Comparison of ENCODE assay signal across 20 mouse cellular contexts in the genomic region with DNA sequence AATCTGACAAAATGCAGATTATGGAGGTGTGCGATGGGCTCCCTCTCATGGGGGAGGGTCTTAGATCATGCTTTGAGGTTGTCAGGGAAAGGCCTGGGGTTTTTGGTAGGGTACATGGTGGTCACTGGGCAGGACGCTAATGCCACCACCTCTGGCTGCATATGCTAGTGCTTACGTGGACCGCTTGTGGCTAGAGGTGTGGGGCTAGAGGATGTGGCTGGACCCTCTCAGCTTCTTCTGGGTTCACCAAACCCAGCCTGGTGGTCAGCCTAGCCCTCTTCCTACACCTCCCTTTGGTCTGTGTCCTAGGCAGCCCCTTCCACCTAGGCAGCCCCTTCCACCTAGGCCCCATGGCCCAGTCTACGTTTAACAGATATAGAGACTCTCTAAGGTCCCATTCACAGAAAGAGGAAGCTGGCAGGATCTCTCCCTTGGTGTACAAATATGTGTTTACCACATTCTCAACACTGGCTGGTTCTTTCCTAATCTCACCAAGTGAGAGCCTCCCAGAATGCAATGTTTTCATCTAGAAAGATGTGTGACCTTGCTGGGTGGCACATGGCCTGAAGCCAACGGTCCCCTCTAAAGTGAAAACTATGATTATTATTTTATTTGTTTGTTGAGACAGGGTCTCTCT. TPM values are rescaled to one million over a fixed set of nuclear protein-coding genes. Genes with fewer than 3 reads are reported as not detected.
DNase-seq lines count a peak whose midpoint lies in the region; ATAC-seq and TF ChIP-seq lines count a peak whose summit lies in the region.
"Had no signal": no experiment of that assay in that cellular context is flagged by ENCODE, and none has a peak within 500 bp of the region (broad histone marks: within the 10 kb centered on the region; RNA-seq: fewer than 3 reads in every experiment).

No protein-coding gene starts in this region.

- no peaks in the 10 kb centered on the region for H3K9me3 ChIP-seq in liver, embryonic 12.5 days (replicated peaks)
- H3K9me3 ChIP-seq in liver, embryonic 11.5 days (ENCODE audit: control insufficient read depth, low read length), result no peaks in the 10 kb centered on the region
- no peaks in the 10 kb centered on the region for H3K9me3 ChIP-seq in MEL (replicated peaks; ENCODE audit: insufficient read depth, low read length)
- H3K9me3 ChIP-seq in liver, embryonic 13.5 days (replicated peaks), result no peaks in the 10 kb centered on the region
- H3K9me3 ChIP-seq in forebrain, embryonic 13.5 days (replicated peaks), result no peaks in the 10 kb centered on the region
- H3K9me3 ChIP-seq in midbrain, embryonic 11.5 days (ENCODE audit: control insufficient read depth, low read length), result no peaks in the 10 kb centered on the region
- H3K9me3 ChIP-seq: limb, embryonic 12.5 days; midbrain, embryonic 13.5 days had no signal

- no peak for TF ChIP-seq RAD21 in MEL (IDR thresholded peaks at IDR 0.05; ENCODE audit: low read depth, low read length)

- no peak overlapping the region for H3K9ac ChIP-seq in liver, embryonic 12.5 days
- H3K9ac ChIP-seq in liver, embryonic 11.5 days (ENCODE audit: low read depth, low read length), result no peak overlapping the region
- H3K9ac ChIP-seq in MEL (ENCODE audit: control insufficient read depth, low read depth, low read length, poor library complexity, severe bottlenecking), result no peak overlapping the region; the same call in 1 of the 2 replicates
- no peak overlapping the region for H3K9ac ChIP-seq in liver, embryonic 13.5 days
- no peak overlapping the region for H3K9ac ChIP-seq in forebrain, embryonic 13.5 days
- H3K9ac ChIP-seq in midbrain, embryonic 11.5 days (ENCODE audit: low read length), result no peak overlapping the region
- H3K9ac ChIP-seq: limb, embryonic 12.5 days; midbrain, embryonic 13.5 days had no signal

- no peaks in the 10 kb centered on the region for H3K79me2 ChIP-seq in MEL (ENCODE audit: control insufficient read depth, insufficient read depth, low read length, poor library complexity)

- ATAC-seq in liver, embryonic 12.5 days, result no peak
- ATAC-seq in liver, embryonic 11.5 days (replicated peaks; ENCODE audit: low FRiP score), result no peak
- no peak for ATAC-seq in liver, embryonic 13.5 days (ENCODE audit: low read depth)
- ATAC-seq in neutrophil, adult 5-6 weeks (ENCODE audit: extremely low read depth, insufficient number of reproducible peaks, low FRiP score, poor library complexity, severe bottlenecking), result peak; percentile 36; the same call in 1 of the 2 replicates
- no peak for ATAC-seq in forebrain, embryonic 13.5 days
- no peak for ATAC-seq in midbrain, embryonic 11.5 days (ENCODE audit: low FRiP score)
- ATAC-seq: midbrain, embryonic 13.5 days had no signal

- no peak for TF ChIP-seq POLR2A in MEL (IDR thresholded peaks at IDR 0.05; ENCODE audit: control insufficient read depth in 1 of 2, insufficient read depth in 1 of 2, low read depth in 1 of 2, low read length in 2 of 2, poor library complexity in 1 of 2)

- H3K4me2 ChIP-seq in liver, embryonic 12.5 days, result no peak overlapping the region
- no peak overlapping the region for H3K4me2 ChIP-seq in liver, embryonic 11.5 days
- H3K4me2 ChIP-seq in liver, embryonic 13.5 days, result no peak overlapping the region
- H3K4me2 ChIP-seq in forebrain, embryonic 13.5 days, result no peak overlapping the region
- H3K4me2 ChIP-seq in midbrain, embryonic 11.5 days, result no peak overlapping the region
- H3K4me2 ChIP-seq: limb, embryonic 12.5 days; midbrain, embryonic 13.5 days had no signal

- H3K4me1 ChIP-seq in liver, embryonic 12.5 days, result peaks cover 50% of the 10 kb centered on the region
- H3K4me1 ChIP-seq in liver, embryonic 11.5 days (replicated peaks; ENCODE audit: control insufficient read depth, insufficient read depth, low read length), result peaks cover 32% of the 10 kb centered on the region
- peaks cover 18 to 25% of the 10 kb centered on the region in 2 experiments for H3K4me1 ChIP-seq in MEL (ENCODE audit: control insufficient read depth in 1 of 2, insufficient read depth in 2 of 2, low read length in 2 of 2)
- peaks cover 53% of the 10 kb centered on the region for H3K4me1 ChIP-seq in liver, embryonic 13.5 days (replicated peaks)
- peaks cover 16% of the 10 kb centered on the region for H3K4me1 ChIP-seq in forebrain, embryonic 13.5 days
- no peaks in the 10 kb centered on the region for H3K4me1 ChIP-seq in midbrain, embryonic 11.5 days (ENCODE audit: control insufficient read depth, insufficient read depth, low read length)

- no peak for DNase-seq in liver, embryonic 11.5 days (ENCODE audit: low spot score)
- DNase-seq in MEL (ENCODE audit: low read depth, low spot score) (peak; percentile 88), adipocyte (ENCODE audit: low spot score) (no peak)
- no peak for DNase-seq in liver, embryonic 13.5 days
- no peak for DNase-seq in midbrain, embryonic 11.5 days (ENCODE audit: low spot score, missing footprints)
- DNase-seq: cerebellum, adult 18-20 months; lung, postnatal 10 days; right cerebral cortex, postnatal 4 days had no signal

- peak in 1 of 2 experiments; percentile 48; a peak in 2 of 4 replicates for TF ChIP-seq EP300 in MEL (IDR thresholded peaks at IDR 0.05; ENCODE audit: low read depth in 1 of 2, low read length in 2 of 2)

- no peak for TF ChIP-seq CTCF in MEL (IDR thresholded peaks at IDR 0.05 in 2 of 3, conservative IDR thresholded peaks at IDR 0.05 in 1 of 3; ENCODE audit: control insufficient read depth in 1 of 3, insufficient read depth in 1 of 3, low read depth in 2 of 3, low read length in 3 of 3, poor library complexity in 1 of 3, severe bottlenecking in 1 of 3)

- H3K27me3 ChIP-seq in liver, embryonic 12.5 days (replicated peaks), result 0 out of 2 replicates have a peak, but pooled peaks cover 12% of the 10 kb centered on the region
- H3K27me3 ChIP-seq in liver, embryonic 11.5 days (replicated peaks; ENCODE audit: control insufficient read depth, insufficient read depth, low read length), result 0 out of 2 replicates have a peak, but pooled peaks cover 3% of the 10 kb centered on the region
- no peaks in the 10 kb centered on the region for H3K27me3 ChIP-seq in MEL (ENCODE audit: control insufficient read depth in 1 of 2, insufficient read depth in 2 of 2, low read length in 2 of 2)
- H3K27me3 ChIP-seq in liver, embryonic 13.5 days, result no peaks in the 10 kb centered on the region
- 0 out of 2 replicates have a peak, but pooled peaks cover 10% of the 10 kb centered on the region for H3K27me3 ChIP-seq in forebrain, embryonic 13.5 days
- H3K27me3 ChIP-seq in midbrain, embryonic 11.5 days (ENCODE audit: control insufficient read depth, insufficient read depth, low read length), result no peaks in the 10 kb centered on the region
- H3K27me3 ChIP-seq: midbrain, embryonic 13.5 days had no signal

- peak overlapping the region; percentile 49; the same call in 1 of the 2 replicates for H3K27ac ChIP-seq in liver, embryonic 12.5 days
- no peak overlapping the region for H3K27ac ChIP-seq in liver, embryonic 11.5 days (ENCODE audit: low read depth, low read length)
- H3K27ac ChIP-seq in MEL (ENCODE audit: control insufficient read depth, low read depth, low read length), result peak overlapping the region; percentile 60
- 0 out of 2 replicates have a peak overlapping the region, but pooled peaks have one; percentile 9 for H3K27ac ChIP-seq in liver, embryonic 13.5 days
- no peak overlapping the region for H3K27ac ChIP-seq in forebrain, embryonic 13.5 days
- H3K27ac ChIP-seq in midbrain, embryonic 11.5 days (ENCODE audit: low read depth, low read length), result no peak overlapping the region
- H3K27ac ChIP-seq: limb, embryonic 12.5 days; midbrain, embryonic 13.5 days had no signal

- WGBS in liver, embryonic 12.5 days (ENCODE audit: insufficient replicate concordance), result 73% methylated on average over 6 of the region's 6 CpGs
- WGBS in liver, embryonic 11.5 days, result 80% methylated on average over 6 of the region's 6 CpGs
- 73% methylated on average over 6 of the region's 6 CpGs for WGBS in liver, embryonic 13.5 days (ENCODE audit: insufficient replicate concordance)
- 90% methylated on average over 6 of the region's 6 CpGs for WGBS in forebrain, embryonic 13.5 days
- 91% methylated on average over 6 of the region's 6 CpGs for WGBS in midbrain, embryonic 11.5 days

- no peak overlapping the region for H3K4me3 ChIP-seq in liver, embryonic 12.5 days
- H3K4me3 ChIP-seq in liver, embryonic 11.5 days (ENCODE audit: low read depth, low read length), result no peak overlapping the region
- H3K4me3 ChIP-seq in MEL (ENCODE audit: control insufficient read depth in 1 of 2, insufficient read depth in 1 of 2, low read depth in 2 of 2, low read length in 2 of 2), result no peak overlapping the region
- H3K4me3 ChIP-seq in liver, embryonic 13.5 days (replicated peaks), result no peak overlapping the region
- no peak overlapping the region for H3K4me3 ChIP-seq in forebrain, embryonic 13.5 days
- H3K4me3 ChIP-seq in midbrain, embryonic 11.5 days (ENCODE audit: low read depth, low read length), result no peak overlapping the region
- H3K4me3 ChIP-seq: limb, embryonic 12.5 days; midbrain, embryonic 13.5 days had no signal

- H3K36me3 ChIP-seq in liver, embryonic 12.5 days, result no peaks in the 10 kb centered on the region
- no peaks in the 10 kb centered on the region for H3K36me3 ChIP-seq in liver, embryonic 11.5 days (ENCODE audit: control insufficient read depth, insufficient read depth, low read length)
- peaks cover 0 to 16% of the 10 kb centered on the region in 2 experiments; a peak in 2 of 4 replicates for H3K36me3 ChIP-seq in MEL (ENCODE audit: control insufficient read depth in 1 of 2, insufficient read depth in 2 of 2, low read length in 2 of 2)
- no peaks in the 10 kb centered on the region for H3K36me3 ChIP-seq in liver, embryonic 13.5 days
- H3K36me3 ChIP-seq in forebrain, embryonic 13.5 days (ENCODE audit: poor library complexity, severe bottlenecking), result no peaks in the 10 kb centered on the region
- H3K36me3 ChIP-seq in midbrain, embryonic 11.5 days (ENCODE audit: control insufficient read depth, insufficient read depth, low read length), result no peaks in the 10 kb centered on the region
- H3K36me3 ChIP-seq: limb, embryonic 12.5 days; midbrain, embryonic 13.5 days had no signal

RNA-seq across cellular contexts. Expression of a gene that starts 29.7 kb away (rescaled TPM):
- polyA plus RNA-seq in liver, embryonic 12.5 days (2016; fragmentation: Nextera tagmentation; extraction: Ambion mirVana), result 5.6 and 5.8 TPM in 2 replicates
- 9.6 and 9.8 TPM in 2 replicates for polyA plus RNA-seq in liver, embryonic 11.5 days (2014; fragmentation: Nextera tagmentation; extraction: Ambion mirVana)
- 14.7 and 16.4 TPM in 2 replicates for total RNA-seq in MEL (2012; rRNA removed)
- polyA plus RNA-seq in MEL (2012; ENCODE audit: insufficient read depth in 1 of 2, insufficient read length in 2 of 2, low read depth in 1 of 2, low replicate concordance in 2 of 2, missing spikeins in 1 of 2), result 10 to 100 TPM in 1 of 2 experiments, not detected in 1; 22.8 TPM
- polyA plus RNA-seq in liver, embryonic 13.5 days (2015; fragmentation: Nextera tagmentation; extraction: Ambion mirVana), result 4.4 and 4.6 TPM in 2 replicates
- total RNA-seq in neutrophil, adult 5-6 weeks (2017), result 86.0 and 116 TPM in 2 replicates
- 1.5 and 1.7 TPM in 2 replicates for polyA plus RNA-seq in forebrain, embryonic 13.5 days (2015; fragmentation: Nextera tagmentation; extraction: Ambion mirVana)
- 1.4 and 2.1 TPM in 2 replicates for polyA plus RNA-seq in midbrain, embryonic 11.5 days (2014; fragmentation: Nextera tagmentation; extraction: Ambion mirVana)

RNA-seq across cellular contexts. Expression of a gene that starts 39.9 kb away (rescaled TPM):
- not detected in 2 replicates for polyA plus RNA-seq in liver, embryonic 12.5 days (2016; fragmentation: Nextera tagmentation; extraction: Ambion mirVana)
- polyA plus RNA-seq in liver, embryonic 11.5 days (2014; fragmentation: Nextera tagmentation; extraction: Ambion mirVana), result not detected in 2 replicates
- not detected in 2 replicates for total RNA-seq in MEL (2012; rRNA removed)
- not detected for polyA plus RNA-seq in MEL (2012; ENCODE audit: insufficient read depth in 1 of 2, insufficient read length in 2 of 2, low read depth in 1 of 2, low replicate concordance in 2 of 2, missing spikeins in 1 of 2)
- polyA plus RNA-seq in liver, embryonic 13.5 days (2015; fragmentation: Nextera tagmentation; extraction: Ambion mirVana), result 0.08 TPM in 1 of 2 replicates, not detected in the other
- not detected in 2 replicates for total RNA-seq in neutrophil, adult 5-6 weeks (2017)
- not detected in 2 replicates for polyA plus RNA-seq in forebrain, embryonic 13.5 days (2015; fragmentation: Nextera tagmentation; extraction: Ambion mirVana)
- not detected in 2 replicates for polyA plus RNA-seq in midbrain, embryonic 11.5 days (2014; fragmentation: Nextera tagmentation; extraction: Ambion mirVana)
- total RNA-seq: heart, adult 8-10 months; layer of hippocampus, adult 18-20 months; left cerebral cortex, adult 8-10 months had no signal
- polyA plus RNA-seq: embryonic facial prominence, embryonic 14.5 days; forebrain, embryonic 11.5 days; heart, postnatal 0 days; kidney, embryonic 14.5 days; limb, embryonic 12.5 days; midbrain, embryonic 13.5 days had no signal

Comparison
In these comparisons a context has a peak if more than half of its experiments do, and no peak if none do; other contexts are left out.
1. H3K27ac ChIP-seq: peak in liver, embryonic 12.5 days (single experiment), MEL (single experiment) and liver, embryonic 13.5 days (single experiment); none in liver, embryonic 11.5 days (single experiment), forebrain, embryonic 13.5 days (single experiment) and midbrain, embryonic 11.5 days (single experiment).